Mouse (Mus musculus) liver, embryonic 14.5 days (tissue): ENCODE measurements at regions not wholly inside any gene's neighbourhood (a gene's known extent, or its start where the extent isn't known, plus 50 kb on each side); places are given as distances from the start of the nearest gene placed in this dataset.

Experiments
- CTCF ChIP-seq: IDR thresholded peaks from 2 replicates; pipeline ENCODE4 v1.5.1; 2016; ENCODE audit warnings: antibody characterized with exemption, low read depth, control low read depth
- EP300 ChIP-seq: IDR thresholded peaks from 2 replicates; pipeline ENCODE4 v1.6.1; 2016; ENCODE audit warnings: antibody characterized with exemption, low read depth

- TF ChIP-seq EP300 (no peak), CTCF (no peak)
Observed at GRCm38 (mm10) chr12:107720941-107721340, 232.5 kb downstream of the 3110018I06Rik start.
